Mouse (Mus musculus) telencephalon, adult 2 months (tissue): ENCODE measurements around the gene Hsp90b1.
"Not testable (repeated sequence)": the region's sequence is repeated elsewhere in the genome, so short reads cannot be mapped to it uniquely, and the experiment has no call there.

Experiments used
- DNase-seq: peaks from one replicate; pipeline ENCODE4 v3.0.0-alpha.2; 2011; ENCODE audit warnings: low read depth, low spot score

Gene Hsp90b1

GRCm38 (mm10) chr10:86705318-86705921 lies at the start of gene Hsp90b1, which contains the start of gene Ttc41:
Hsp90b1 (minus strand) TSS chr10:86705509.
Ttc41 (plus strand) TSS chr10:86705811.
- DNase-seq = peak; percentile 100

DNA sequence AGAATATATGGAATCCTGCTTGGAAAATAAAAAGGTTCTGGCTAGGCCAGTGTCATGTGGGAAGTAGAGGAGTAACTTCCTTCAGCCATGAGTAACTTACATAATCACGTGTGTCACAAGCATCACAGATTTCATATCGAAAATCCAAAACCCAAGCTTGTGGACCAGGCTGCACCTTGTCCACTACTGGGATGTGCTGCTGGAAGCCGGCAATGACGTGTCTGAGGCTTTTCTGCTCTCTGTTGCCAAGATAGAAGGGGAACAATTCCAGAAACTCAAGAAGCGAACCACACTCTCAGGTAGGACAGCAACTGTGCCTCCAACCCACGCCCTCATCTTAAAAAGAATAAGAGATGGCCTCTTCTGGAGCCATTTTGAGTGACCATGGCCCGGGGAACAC lies 39.0 kb upstream of the Hsp90b1 start:
- no peak for DNase-seq

DNA sequence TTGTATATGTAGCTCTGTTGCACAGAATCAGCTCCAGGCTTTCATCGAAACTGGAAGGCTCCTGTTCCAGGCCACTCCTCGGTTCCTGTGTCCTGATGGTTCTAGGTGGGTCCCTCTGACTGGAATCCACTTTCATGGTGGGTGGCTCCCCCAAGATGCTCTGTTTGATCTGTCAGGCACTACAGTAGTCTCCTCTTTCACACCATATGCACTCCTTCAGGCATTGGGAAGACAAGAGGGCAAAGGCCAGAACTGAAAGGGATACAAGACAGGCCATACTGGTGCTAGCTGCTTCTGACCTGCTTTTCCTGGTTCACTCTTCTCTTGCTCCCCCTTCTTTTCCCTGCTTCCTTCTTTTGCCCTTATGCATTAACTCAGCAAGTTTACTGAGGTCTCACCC lies 37.6 kb upstream of the Hsp90b1 start:
- DNase-seq = no peak

DNA sequence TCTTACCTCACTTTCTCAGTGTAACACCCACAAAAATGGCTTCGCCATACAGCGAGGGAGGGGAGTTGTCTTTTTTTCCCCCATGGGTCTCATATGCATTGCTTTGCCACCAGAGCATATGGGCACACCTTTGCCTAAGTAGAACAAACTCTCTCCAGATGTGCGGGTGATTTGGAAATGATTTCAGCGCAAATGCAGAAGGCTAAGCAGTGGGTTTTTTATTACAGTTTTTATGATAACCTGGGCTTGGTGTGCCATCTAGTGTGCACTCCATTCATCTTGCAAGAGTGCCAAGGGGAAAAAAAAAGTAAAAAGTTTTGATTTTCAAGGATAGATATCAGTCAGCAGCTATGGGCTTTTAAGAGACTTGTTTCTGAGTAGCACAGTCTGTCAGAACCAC lies 29.7 kb upstream of the Hsp90b1 start:
- DNase-seq = no peak

- DNase-seq = no peak
Measured at GRCm38 (mm10) chr10:86731500-86731863, 26.2 kb upstream of the Hsp90b1 start.

DNA sequence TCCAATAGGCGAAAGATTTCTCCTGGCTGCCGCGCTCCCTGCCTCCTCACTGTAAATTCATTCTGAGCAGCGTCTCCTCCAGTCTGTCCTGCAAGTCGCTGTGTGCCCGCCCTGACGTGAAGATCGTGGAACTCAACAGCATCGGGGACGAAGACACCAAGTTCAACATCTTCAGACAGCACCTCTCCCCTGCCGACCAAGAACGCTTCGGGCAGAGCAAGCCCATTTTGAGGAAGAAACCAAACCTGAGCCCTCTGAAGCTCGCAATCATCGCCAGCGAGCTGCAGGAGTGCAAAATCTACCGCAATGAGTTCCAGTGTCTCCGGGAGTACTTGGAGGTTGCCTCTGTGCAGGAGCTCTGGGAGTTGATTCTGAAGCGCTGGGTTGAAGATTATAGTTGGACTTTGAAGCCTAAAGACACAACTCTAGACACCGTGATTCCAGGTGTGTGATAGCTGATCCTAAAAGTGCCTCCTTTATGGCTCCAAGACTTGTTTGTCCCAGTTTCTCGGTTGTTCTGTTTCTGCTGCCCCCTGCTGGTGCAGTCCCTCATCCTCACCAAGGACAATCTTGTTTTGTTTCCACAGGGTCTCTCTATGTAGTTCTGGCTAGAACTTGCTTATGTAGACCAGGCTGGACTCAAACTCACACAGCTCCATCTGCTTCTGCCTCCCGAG lies 25.7 kb upstream of the Hsp90b1 start:
- DNase-seq = peak; percentile 68

- no peak for DNase-seq
Measured at GRCm38 (mm10) chr10:86728176-86728575, 22.9 kb upstream of the Hsp90b1 start.

- DNase-seq = peak; percentile 34
Measured at GRCm38 (mm10) chr10:86727548-86727980, 22.3 kb upstream of the Hsp90b1 start.

- DNase-seq = no peak
Measured at GRCm38 (mm10) chr10:86712156-86712555, 6.8 kb upstream of the Hsp90b1 start.

DNA sequence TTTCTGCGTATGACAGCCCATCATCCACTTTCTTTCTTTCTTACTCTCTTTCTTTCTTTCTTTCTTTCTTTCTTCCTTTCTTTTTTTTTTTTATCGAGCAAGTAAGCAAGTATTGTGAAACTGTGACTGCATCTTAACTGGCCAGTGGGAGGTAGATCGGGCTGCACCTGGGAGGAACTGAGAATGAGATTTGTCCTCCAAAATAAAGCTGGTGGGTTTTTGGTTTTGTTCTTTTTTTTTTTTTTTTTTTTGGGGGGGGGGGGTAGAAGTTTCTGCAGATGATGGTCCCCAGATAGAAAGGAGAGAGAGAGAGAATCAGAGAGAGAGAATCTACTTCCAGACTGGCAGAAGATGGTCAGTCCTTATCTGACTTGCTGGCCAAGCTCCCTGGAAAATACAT lies 1.8 kb upstream of the Hsp90b1 start:
- DNase-seq = no peak

DNA sequence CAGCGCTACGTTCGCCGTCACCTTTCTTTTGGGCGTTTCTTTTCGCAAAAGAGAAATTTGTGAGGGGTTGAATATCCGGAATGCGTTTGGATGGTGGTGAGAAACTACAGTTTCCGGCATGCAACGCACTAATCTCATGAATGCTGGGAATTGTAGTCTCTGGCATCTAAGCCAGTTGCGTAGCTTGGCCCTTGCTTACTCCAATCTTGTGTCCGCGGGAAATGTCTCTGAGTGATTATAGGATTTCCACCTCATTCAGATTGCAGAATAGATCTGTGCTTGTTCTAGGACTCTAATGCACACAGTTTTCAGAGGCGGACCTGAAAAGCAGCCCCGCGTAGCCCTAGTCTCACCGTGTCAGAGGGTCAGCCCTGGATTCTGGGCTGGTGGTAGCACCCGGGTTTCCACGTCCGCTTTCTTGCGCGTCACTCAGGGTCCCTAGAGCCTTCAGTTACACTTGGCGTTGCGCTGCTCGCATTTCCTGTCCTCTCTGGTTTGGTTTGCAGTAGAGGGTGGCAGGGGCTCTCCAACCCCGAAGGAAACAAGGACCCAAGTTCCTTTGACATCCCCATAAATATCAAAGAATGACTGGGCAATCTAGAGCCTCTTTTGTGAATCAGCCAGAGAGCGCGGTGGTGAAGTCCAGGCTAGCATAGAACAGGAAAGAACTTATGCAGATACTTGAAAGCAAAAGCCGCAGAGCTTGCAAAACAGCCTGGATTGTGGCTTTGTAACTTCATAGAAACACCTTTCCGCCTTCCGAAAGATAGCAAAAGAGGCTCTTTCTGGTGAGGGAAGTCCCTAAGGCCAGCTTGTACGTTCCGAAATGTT lies 828 bp upstream of the Hsp90b1 start:
- no peak for DNase-seq

- no peak for DNase-seq
Measured at GRCm38 (mm10) chr10:86704589-86705191, 619 bp downstream of the Hsp90b1 start.

DNA sequence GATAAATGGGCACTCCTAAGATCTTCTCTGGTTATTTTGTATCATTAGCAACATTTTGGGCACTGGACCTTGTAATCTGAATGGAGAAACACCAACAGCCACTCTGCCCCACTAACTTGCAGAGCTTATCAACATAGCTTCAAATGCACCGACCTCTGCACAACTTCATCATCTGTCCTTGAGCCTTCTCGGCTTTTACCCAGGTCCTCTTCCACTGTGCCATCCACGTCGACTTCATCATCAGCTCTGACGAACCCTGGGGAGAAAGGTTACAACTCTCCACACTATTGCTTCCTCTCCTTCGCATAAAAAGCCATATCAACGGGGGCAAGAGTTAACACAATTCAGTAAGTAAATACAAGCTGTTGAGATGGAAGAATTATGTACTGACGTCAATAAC lies 1.2 kb downstream of the Hsp90b1 start:
- no peak for DNase-seq

- DNase-seq = no peak
Measured at GRCm38 (mm10) chr10:86703375-86703774, 1.9 kb downstream of the Hsp90b1 start.

DNA sequence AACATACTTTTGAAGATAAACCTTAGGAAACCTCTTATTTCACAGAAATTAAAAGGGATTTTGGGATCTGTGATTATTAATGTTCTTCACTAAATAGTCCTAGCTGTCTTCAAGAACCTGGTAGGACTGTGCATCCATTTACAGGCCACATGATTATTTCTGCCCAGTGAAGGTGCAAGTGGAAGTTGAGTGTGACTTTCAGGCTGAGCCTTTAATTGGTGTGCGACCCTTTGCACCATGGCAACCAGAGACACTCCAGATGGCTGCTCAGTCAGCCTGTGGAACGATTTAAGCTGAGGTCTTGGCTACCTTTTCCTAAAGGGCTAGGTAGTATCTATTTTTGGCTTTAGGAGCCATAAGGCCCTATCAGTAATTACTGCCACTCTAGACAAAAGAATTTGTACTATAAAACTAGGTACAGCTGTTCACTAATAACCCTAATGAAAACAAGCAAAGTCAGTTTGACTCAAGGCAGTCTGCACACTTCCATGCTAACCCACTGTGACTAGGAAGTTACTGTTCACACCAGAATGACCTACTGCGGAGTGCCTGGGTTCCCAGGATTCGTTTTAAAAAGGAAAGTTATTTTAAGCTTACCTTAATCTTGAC lies 2.9 kb downstream of the Hsp90b1 start:
- no peak for DNase-seq

DNA sequence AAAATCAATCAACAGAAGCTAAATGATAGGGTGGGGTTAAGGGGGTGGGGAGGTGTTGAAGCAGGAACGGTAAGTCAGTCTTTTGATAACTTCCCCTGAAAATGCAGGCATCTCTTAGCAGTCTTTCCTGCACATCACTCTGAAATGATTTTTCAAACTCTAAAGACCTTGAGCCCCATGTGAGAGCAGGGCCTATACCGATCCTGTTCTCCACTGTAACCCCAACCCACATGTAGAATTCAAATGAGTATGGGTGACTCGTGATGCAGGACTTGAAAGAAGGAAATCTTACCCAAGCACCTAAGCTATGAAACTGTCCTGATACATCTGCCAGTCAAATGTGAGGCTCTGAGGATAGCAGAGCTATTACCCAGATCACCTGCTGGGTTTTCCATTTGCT lies 4.3 kb downstream of the Hsp90b1 start:
- no peak for DNase-seq

GRCm38 (mm10) chr10:86700251-86700650 lies 5.1 kb downstream of the Hsp90b1 start:
- no peak for DNase-seq

GRCm38 (mm10) chr10:86686017-86686360 lies 19.3 kb downstream of the Hsp90b1 start:
- DNase-seq = not testable (repeated sequence)

GRCm38 (mm10) chr10:86685179-86686016 lies 19.9 kb downstream of the Hsp90b1 start:
- DNase-seq = peak; percentile 65

- not testable (repeated sequence) for DNase-seq
Measured at GRCm38 (mm10) chr10:86684797-86685178, 20.5 kb downstream of the Hsp90b1 start.

DNA sequence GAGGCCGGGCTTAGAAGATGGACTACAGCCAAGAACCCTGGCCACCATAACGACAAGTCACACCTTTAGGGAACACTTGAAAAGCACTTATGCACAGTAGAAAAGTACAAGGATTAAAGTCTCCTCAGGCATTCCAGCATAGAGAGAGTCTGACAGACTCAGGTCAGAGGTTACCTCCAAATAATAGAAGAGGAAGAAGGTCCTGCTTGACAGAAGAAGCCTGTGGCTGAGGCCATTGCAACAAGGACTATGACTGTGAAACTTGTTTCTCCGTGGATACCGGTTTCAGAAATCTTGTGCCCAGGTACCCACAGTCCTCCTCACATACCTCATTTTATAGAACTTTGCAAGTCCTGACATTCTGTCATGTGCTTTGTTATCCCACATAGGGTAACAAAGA lies 34.8 kb downstream of the Hsp90b1 start:
- DNase-seq = not testable (repeated sequence)
